Mouse (Mus musculus) intestine, embryonic 15.5 days (tissue): ENCODE data around the gene Nos3. TPM values are rescaled to one million over a fixed set of nuclear protein-coding genes. Genes with fewer than 3 reads are reported as not detected.
"Not testable (repeated sequence)": the region's sequence is repeated elsewhere in the genome, so short reads cannot be mapped to it uniquely, and the experiment has no call there.

Source experiments
- ATAC-seq: fragments of 200-750 bp; cut with Nextera tagmentation; 2 replicates; pipeline ENCODE4 v1.8.0; 2017; ENCODE audit warnings: moderate TSS enrichment, moderate library complexity
- H3K27ac ChIP-seq: fragments of 300-500 bp; sonication (generic); 2 replicates; pipeline ENCODE4 v1.5.1; 2015; ENCODE audit warnings: mild to moderate bottlenecking, inconsistent platforms
- H3K27me3 ChIP-seq: fragments of 300-500 bp; sonication (generic); replicated peaks from 2 replicates; pipeline ENCODE4 v1.6.1; 2015; ENCODE audit warnings: inconsistent platforms
- H3K36me3 ChIP-seq: fragments of 300-500 bp; sonication (generic); 2 replicates; pipeline ENCODE4 v1.6.1; 2015; ENCODE audit warnings: inconsistent platforms
- H3K4me1 ChIP-seq: fragments of 300-500 bp; sonication (generic); replicated peaks from 2 replicates; pipeline ENCODE4 v1.6.1; 2015; ENCODE audit warnings: inconsistent platforms
- H3K4me2 ChIP-seq: fragments of 300-500 bp; sonication (generic); replicated peaks from 2 replicates; pipeline ENCODE4 v1.6.1; 2015; ENCODE audit warnings: mild to moderate bottlenecking, inconsistent platforms
- H3K4me3 ChIP-seq: fragments of 300-500 bp; sonication (generic); replicated peaks from 2 replicates; pipeline ENCODE4 v1.5.1; 2015; ENCODE audit warnings: inconsistent platforms
- H3K9ac ChIP-seq: fragments of 300-500 bp; sonication (generic); 2 replicates; pipeline ENCODE4 v1.6.1; 2015; ENCODE audit warnings: inconsistent platforms
- H3K9me3 ChIP-seq: fragments of 300-500 bp; sonication (generic); 2 replicates; pipeline ENCODE4 v1.6.1; 2016; ENCODE audit warnings: inconsistent platforms
- WGBS: fragments of 180-500 bp; shearing (Covaris S2); methylation state at CpG from one replicate; pipeline ENCODE4 v1.1.7; 2015; 5-methylcytosine and 5-hydroxymethylcytosine counted together
- polyA plus RNA-seq: library from polyadenylated mRNA; unstranded; fragments of >200 nt; fragmentation: Nextera tagmentation; extraction: Ambion mirVana; gene quantifications from 2 replicates; pipeline ENCODE4 v1.2.1, GENCODE M21; 2015

Gene Nos3
- polyA plus RNA-seq, 1 experiment from 2014 or later: 7.9 TPM

DNA sequence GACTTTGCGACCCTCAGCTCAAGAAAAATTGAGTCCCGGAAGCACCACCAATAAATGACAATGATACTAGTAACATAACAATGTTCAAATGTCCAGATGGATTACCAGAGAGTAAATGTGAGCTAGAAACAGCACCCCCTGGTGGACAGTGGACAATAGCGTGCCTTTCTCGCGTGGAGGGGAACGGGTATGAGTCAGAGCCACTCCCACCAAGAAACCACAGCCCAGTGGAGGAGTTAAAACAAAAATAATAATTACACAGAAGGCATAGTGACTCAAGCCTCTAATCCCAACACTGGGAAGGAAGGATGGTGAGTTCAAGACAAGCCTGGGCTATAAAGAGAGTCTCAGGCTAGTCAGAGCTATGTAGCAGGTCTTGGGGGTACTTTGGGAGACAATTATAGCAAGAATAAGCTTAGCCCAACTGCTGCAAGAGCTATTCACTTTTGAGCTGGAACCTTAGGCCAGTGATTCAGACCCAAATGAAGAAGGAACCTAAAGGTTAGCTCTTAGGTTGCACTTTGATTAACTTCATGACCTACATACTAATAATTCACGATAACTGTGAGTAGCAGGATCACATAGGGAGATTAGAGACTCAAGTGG is 28.9 kb downstream of the Nos3 start, which contains the start of gene Abcb8:
Gene Abcb8, plus strand, starts transcription at position 272 of the 606 bp plus-strand sequence.
- no peak for ATAC-seq

GRCm38 (mm10) chr5:24394165-24394894 is 29.7 kb downstream of the Nos3 start:
- Histone ChIP-seq H3K27me3 (no peaks in the 10 kb centered on the region), H3K4me1 (peaks cover 12% of the 10 kb centered on the region; the same call in 1 of the 2 replicates), H3K27ac (peak overlapping the region; percentile 66), H3K4me3 (peak overlapping the region; percentile 55), H3K9ac (peak overlapping the region; percentile 59), H3K4me2 (peak overlapping the region; percentile 71), H3K36me3 (no peaks in the 10 kb centered on the region), H3K9me3 (no peaks in the 10 kb centered on the region)
- ATAC-seq: peak; percentile 97
- WGBS: 1% methylated on average over 36 of the region's 36 CpGs

More for the DNA sequence above, 28.9 kb downstream of the Nos3 start, which contains the start of gene Abcb8:
- H3K27me3 ChIP-seq: no peaks in the 10 kb centered on the region
- no peaks in the 10 kb centered on the region for H3K9me3 ChIP-seq
- no peaks in the 10 kb centered on the region for H3K36me3 ChIP-seq
- H3K4me1 ChIP-seq: peaks cover 15% of the 10 kb centered on the region; the same call in 1 of the 2 replicates
- 21% methylated on average over 7 of the region's 7 CpGs for WGBS
- H3K9ac ChIP-seq: peak within 1 kb of the TSS; percentile 59
- H3K4me2 ChIP-seq: peak within 1 kb of the TSS; percentile 71
- peak within 1 kb of the TSS; percentile 55 for H3K4me3 ChIP-seq
- H3K27ac ChIP-seq: peak within 1 kb of the TSS; percentile 66

GRCm38 (mm10) chr5:24396254-24396653 is 31.6 kb downstream of the Nos3 start:
- not testable (repeated sequence) for H3K9me3 ChIP-seq, H3K27ac ChIP-seq, H3K36me3 ChIP-seq, ATAC-seq, H3K4me3 ChIP-seq, H3K4me1 ChIP-seq, H3K9ac ChIP-seq, H3K4me2 ChIP-seq, H3K27me3 ChIP-seq
- 87% methylated on average over 6 of the region's 6 CpGs for WGBS

DNA sequence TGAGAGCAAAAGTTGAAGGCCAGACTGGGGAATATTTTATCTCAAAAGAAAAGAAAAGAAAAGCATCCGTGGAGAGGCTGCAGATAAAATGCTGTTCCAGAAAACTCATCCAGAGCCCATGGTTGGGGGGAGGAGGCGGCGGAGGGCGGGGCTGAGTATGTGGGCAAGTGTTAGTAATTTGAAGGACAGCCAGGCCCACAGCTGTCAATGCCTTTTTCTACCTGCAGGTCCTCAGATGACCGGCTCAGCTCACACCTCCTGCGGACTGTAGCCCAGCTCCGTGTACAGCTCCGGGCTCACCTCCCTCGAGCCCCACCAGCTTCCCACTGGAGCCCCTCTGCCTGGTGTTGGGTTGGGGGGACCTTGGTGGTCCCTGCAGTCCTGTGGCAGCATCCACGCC is 35.1 kb downstream of the Nos3 start:
- H3K36me3 ChIP-seq: peaks cover 20% of the 10 kb centered on the region; the same call in 1 of the 2 replicates
- no peak for ATAC-seq
- WGBS: 90% methylated on average over 10 of the region's 10 CpGs

DNA sequence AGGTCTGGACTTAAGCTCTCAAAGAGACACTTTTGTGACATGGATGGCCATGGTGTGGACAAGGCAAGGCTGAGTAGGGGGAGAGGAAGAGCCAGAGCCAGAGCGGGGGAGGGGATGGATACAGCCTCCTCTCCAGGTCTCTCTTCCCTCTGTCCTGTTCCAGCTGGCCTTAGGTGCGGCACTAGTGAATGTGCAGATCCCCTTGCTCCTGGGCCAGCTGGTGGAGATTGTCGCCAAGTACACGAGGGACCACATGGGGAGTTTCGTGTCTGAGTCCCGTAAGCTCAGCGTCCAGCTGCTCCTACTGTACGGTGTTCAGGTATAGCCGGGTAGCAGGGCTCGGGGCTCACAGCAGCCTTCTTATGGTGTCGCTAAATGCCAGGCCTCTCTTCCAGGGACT is 35.8 kb downstream of the Nos3 start:
- Histone ChIP-seq H3K9ac (no peak overlapping the region), H3K27ac (no peak overlapping the region), H3K27me3 (no peaks in the 10 kb centered on the region), H3K36me3 (peaks cover 20% of the 10 kb centered on the region; the same call in 1 of the 2 replicates), H3K4me3 (no peak overlapping the region), H3K4me1 (no peaks in the 10 kb centered on the region), H3K4me2 (no peak overlapping the region), H3K9me3 (no peaks in the 10 kb centered on the region)
- WGBS: 85% methylated on average over 11 of the region's 11 CpGs
- ATAC-seq: no peak

More for the DNA sequence above, 35.1 kb downstream of the Nos3 start:
- H3K27me3 ChIP-seq: no peaks in the 10 kb centered on the region
- H3K4me2 ChIP-seq: no peak overlapping the region
- H3K4me1 ChIP-seq: no peaks in the 10 kb centered on the region
- no peak overlapping the region for H3K4me3 ChIP-seq
- no peak overlapping the region for H3K27ac ChIP-seq
- no peak overlapping the region for H3K9ac ChIP-seq
- H3K9me3 ChIP-seq: no peaks in the 10 kb centered on the region

- H3K4me2 ChIP-seq: no peak overlapping the region
- no peaks in the 10 kb centered on the region for H3K4me1 ChIP-seq
- H3K27ac ChIP-seq: no peak overlapping the region
- 90% methylated on average over 5 of the region's 5 CpGs for WGBS
- no peak overlapping the region for H3K4me3 ChIP-seq
- H3K9me3 ChIP-seq: no peaks in the 10 kb centered on the region
- no peak overlapping the region for H3K9ac ChIP-seq
- ATAC-seq: no peak
- H3K36me3 ChIP-seq: peaks cover 23% of the 10 kb centered on the region; the same call in 1 of the 2 replicates
- H3K27me3 ChIP-seq: no peaks in the 10 kb centered on the region
These were observed 36.4 kb downstream of the Nos3 start for GRCm38 (mm10) chr5:24400911-24401605.

GRCm38 (mm10) chr5:24401969-24402368 is 37.4 kb downstream of the Nos3 start:
- H3K36me3 ChIP-seq: peaks cover 32% of the 10 kb centered on the region; the same call in 1 of the 2 replicates
- 80% methylated on average over 9 of the region's 9 CpGs for WGBS
- H3K9ac ChIP-seq: no peak overlapping the region
- no peak overlapping the region for H3K27ac ChIP-seq
- H3K4me1 ChIP-seq: no peaks in the 10 kb centered on the region
- no peak overlapping the region for H3K4me2 ChIP-seq
- H3K9me3 ChIP-seq: no peaks in the 10 kb centered on the region
- peak; percentile 29; the same call in 1 of the 2 replicates for ATAC-seq
- H3K4me3 ChIP-seq: no peak overlapping the region
- H3K27me3 ChIP-seq: no peaks in the 10 kb centered on the region

DNA sequence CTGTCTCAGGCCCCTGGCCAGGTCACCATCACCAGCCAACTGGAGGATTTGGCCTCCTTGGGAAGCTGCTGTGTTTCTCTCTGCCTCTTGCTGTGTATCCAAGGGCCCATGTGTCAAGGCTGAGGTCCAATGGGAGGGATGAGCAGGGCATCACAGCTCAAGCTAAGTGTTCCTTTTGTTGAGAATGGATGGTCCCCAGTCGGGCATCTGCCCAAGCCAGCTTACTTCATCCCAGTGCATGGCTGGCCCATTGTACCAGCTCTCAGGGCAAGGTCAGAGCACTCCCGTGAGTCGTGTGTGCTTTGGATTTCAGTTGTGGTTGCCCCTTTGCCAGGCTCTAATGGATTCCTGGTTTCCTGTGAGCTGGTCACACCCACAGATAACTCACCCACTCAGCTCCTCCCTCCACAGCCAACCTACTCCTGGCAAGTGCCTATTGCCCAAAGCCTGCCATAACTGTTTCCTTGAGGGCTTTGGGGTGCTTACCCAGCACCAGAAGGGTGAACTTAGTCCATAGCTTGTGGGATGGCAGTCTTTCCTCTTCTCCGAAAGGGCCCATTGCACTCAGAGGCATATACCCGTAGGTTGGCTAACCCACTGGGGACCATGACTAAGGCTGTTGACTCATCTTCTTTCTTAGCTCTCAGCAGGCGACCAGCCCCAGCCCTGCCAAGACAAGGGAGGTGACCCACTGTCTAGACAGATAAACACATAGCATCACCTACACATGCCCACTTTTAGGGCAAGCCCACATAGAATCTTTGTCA is 40.2 kb downstream of the Nos3 start:
- no peaks in the 10 kb centered on the region for H3K9me3 ChIP-seq
- WGBS: 86% methylated on average over 6 of the region's 6 CpGs
- H3K9ac ChIP-seq: no peak overlapping the region
- H3K27ac ChIP-seq: no peak overlapping the region
- H3K4me1 ChIP-seq: no peaks in the 10 kb centered on the region
- no peak overlapping the region for H3K4me3 ChIP-seq
- peaks cover 39% of the 10 kb centered on the region for H3K36me3 ChIP-seq
- no peaks in the 10 kb centered on the region for H3K27me3 ChIP-seq
- ATAC-seq: no peak
- no peak overlapping the region for H3K4me2 ChIP-seq

DNA sequence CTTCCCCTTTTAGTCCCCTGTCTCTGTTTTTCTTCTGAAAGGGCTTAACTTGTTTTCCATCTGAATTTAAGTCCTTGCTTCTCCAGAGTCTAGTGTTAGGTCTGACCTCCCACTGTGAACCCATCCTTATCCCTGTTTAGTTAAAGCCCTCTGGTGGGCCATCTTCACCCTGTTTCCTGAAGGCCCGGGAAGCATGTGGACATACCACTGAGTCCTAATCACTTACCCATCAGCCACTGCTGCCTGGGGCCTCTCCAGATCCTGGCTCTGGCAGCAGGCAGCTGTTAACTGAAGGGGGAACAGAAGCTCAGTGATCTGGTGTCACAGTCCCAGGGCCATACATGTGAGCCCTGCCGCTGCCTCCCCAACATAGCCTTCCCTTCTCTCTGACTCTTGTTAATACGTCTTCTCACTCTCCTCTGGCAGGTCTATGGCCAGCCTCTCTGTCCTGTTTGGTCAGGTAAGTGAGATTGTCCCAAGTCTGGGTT is 40.8 kb downstream of the Nos3 start:
- 68% methylated on average over 3 of the region's 3 CpGs for WGBS
- Histone ChIP-seq H3K9me3 (no peaks in the 10 kb centered on the region), H3K4me1 (no peaks in the 10 kb centered on the region), H3K36me3 (peaks cover 36% of the 10 kb centered on the region), H3K4me3 (no peak overlapping the region), H3K4me2 (no peak overlapping the region), H3K9ac (no peak overlapping the region), H3K27me3 (no peaks in the 10 kb centered on the region), H3K27ac (no peak overlapping the region)
- ATAC-seq: no peak

DNA sequence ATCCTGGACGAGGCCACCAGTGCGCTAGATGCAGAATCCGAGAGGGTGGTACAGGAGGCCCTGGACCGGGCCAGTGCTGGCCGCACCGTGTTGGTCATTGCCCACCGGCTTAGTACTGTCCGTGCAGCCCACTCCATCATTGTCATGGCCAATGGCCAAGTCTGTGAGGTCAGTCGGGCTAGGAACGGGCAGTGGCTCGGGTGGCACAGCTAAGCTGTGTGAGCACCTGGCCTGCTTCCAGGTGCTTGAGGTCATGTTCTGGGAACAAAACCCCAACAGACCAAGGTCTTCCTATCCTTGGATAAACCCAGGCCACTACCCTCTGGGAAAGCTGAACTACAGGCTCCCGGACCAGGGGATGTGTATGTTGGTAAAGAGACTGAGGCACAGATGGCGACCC is 44.0 kb downstream of the Nos3 start:
- H3K4me3 ChIP-seq: no peak overlapping the region
- H3K9me3 ChIP-seq: no peaks in the 10 kb centered on the region
- peaks cover 20% of the 10 kb centered on the region for H3K36me3 ChIP-seq
- H3K4me1 ChIP-seq: peaks cover 2% of the 10 kb centered on the region
- no peaks in the 10 kb centered on the region for H3K27me3 ChIP-seq
- H3K27ac ChIP-seq: no peak overlapping the region
- no peak overlapping the region for H3K9ac ChIP-seq
- no peak overlapping the region for H3K4me2 ChIP-seq
- WGBS: 90% methylated on average over 13 of the region's 13 CpGs
- no peak for ATAC-seq

DNA sequence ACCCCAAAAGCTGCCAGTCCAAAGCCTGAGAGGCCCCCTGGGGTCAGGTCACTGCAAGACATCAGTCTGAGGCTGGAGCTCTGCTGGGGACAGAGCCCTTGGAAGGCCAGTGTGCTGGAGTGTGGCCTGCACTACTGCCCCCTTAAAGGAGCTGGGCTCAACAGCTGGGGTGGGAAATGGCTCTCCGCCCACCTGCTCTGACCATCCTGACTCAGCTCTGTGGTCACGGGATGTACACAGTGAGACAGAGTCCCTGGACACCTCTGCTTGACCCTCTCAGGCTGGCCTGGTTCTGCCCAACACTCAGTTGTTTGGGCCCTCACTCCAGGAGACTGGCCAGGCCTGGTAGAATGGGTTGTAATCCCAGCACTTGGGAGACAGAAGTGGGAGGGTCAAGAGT is 44.9 kb downstream of the Nos3 start:
- no peak overlapping the region for H3K4me3 ChIP-seq
- WGBS: 79% methylated on average over 2 of the region's 2 CpGs
- no peaks in the 10 kb centered on the region for H3K9me3 ChIP-seq
- no peak overlapping the region for H3K27ac ChIP-seq
- no peak overlapping the region for H3K4me2 ChIP-seq
- peaks cover 20% of the 10 kb centered on the region for H3K36me3 ChIP-seq
- peaks cover 5% of the 10 kb centered on the region for H3K4me1 ChIP-seq
- H3K27me3 ChIP-seq: no peaks in the 10 kb centered on the region
- H3K9ac ChIP-seq: no peak overlapping the region
- no peak for ATAC-seq
